ENCODE assay signal across 23 mouse cellular contexts in the genomic region with DNA sequence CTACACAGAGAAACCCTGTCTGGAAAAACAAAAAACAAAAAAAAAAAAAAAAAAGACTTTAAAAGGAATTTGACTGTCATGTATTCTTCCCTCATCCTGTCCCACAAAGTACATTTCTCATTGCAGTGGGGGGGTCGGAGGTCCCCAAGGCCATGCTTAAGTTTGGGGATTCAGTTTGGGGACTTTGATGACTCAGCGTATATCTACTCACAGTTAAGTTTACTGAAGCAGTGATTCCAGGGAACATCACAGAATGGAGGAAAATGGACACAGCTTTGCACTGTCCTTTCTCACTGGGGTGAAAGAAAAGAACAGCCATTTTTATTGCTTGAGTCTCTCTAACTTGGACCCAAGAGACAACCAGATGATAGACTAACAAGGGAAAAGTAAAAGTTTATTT. TPM values are rescaled to one million over a fixed set of nuclear protein-coding genes. Genes with fewer than 3 reads are reported as not detected.
"Had no signal": no experiment of that assay in that cellular context is flagged by ENCODE, and none has a peak within 500 bp of the region (broad histone marks: within the 10 kb centered on the region; RNA-seq: fewer than 3 reads in every experiment).

No protein-coding gene starts in this region.

- H3K27me3 ChIP-seq: liver, embryonic 15.5 days; lung, embryonic 15.5 days; megakaryocyte, embryonic 14.5 days; midbrain, embryonic 12.5 days; midbrain, embryonic 15.5 days; neural tube, embryonic 13.5 days; neural tube, embryonic 15.5 days had no signal

- H3K27ac ChIP-seq: liver, embryonic 15.5 days; lung, embryonic 15.5 days; macrophage; midbrain, embryonic 12.5 days; midbrain, embryonic 15.5 days; neural tube, embryonic 13.5 days; neural tube, embryonic 15.5 days had no signal

- ATAC-seq: liver, postnatal 0 days; lung, postnatal 0 days; midbrain, embryonic 15.5 days had no signal

- H3K4me3 ChIP-seq: liver, embryonic 15.5 days; lung, embryonic 15.5 days; megakaryocyte, embryonic 14.5 days; midbrain, embryonic 12.5 days; midbrain, embryonic 15.5 days; neural tube, embryonic 13.5 days; neural tube, embryonic 15.5 days had no signal

- H3K9me3 ChIP-seq: liver, embryonic 15.5 days; lung, embryonic 15.5 days; midbrain, embryonic 12.5 days; midbrain, embryonic 15.5 days; neural tube, embryonic 13.5 days; neural tube, embryonic 15.5 days had no signal

- H3K9ac ChIP-seq: liver, embryonic 15.5 days; liver, postnatal 0 days; lung, embryonic 15.5 days; midbrain, embryonic 12.5 days; midbrain, embryonic 15.5 days; neural tube, embryonic 13.5 days; neural tube, embryonic 15.5 days had no signal

- H3K36me3 ChIP-seq: liver, embryonic 15.5 days; lung, embryonic 15.5 days; midbrain, embryonic 12.5 days; midbrain, embryonic 15.5 days; neural tube, embryonic 13.5 days; neural tube, embryonic 15.5 days had no signal

- H3K4me2 ChIP-seq: liver, embryonic 15.5 days; lung, embryonic 15.5 days; midbrain, embryonic 12.5 days; midbrain, embryonic 15.5 days; neural tube, embryonic 13.5 days; neural tube, embryonic 15.5 days had no signal

- DNase-seq: liver, postnatal 0 days; lung, adult 2 months; lung, postnatal 14 days; lung, postnatal 36 days; retina, postnatal 1 day; right cerebral cortex, adult 18-20 months; right cerebral cortex, postnatal 25 days; right cerebral cortex, postnatal 4 days; spleen, adult 18-20 months; thymus, adult 18-20 months; thymus, postnatal 14 days had no signal

- H3K4me1 ChIP-seq: lung, embryonic 15.5 days; midbrain, embryonic 15.5 days; neural tube, embryonic 15.5 days had no signal

RNA-seq across cellular contexts. Expression of a gene that starts 29.7 kb away (rescaled TPM):
- total RNA-seq: monocyte, adult 5-6 weeks had no signal

RNA-seq across cellular contexts. Expression of a gene that starts 57.1 kb away (rescaled TPM):
- total RNA-seq: megakaryocyte progenitor cell, adult 5-6 weeks; monocyte, adult 5-6 weeks had no signal
- polyA plus RNA-seq: liver, embryonic 15.5 days; macrophage; midbrain, embryonic 12.5 days; midbrain, embryonic 15.5 days; neural tube, embryonic 11.5 days had no signal
